Mouse (Mus musculus) bone marrow macrophage, adult 2 months (primary cell): ENCODE data around the gene Rbpjl. TPM values are rescaled to one million over a fixed set of nuclear protein-coding genes. Genes with fewer than 3 reads are reported as not detected.
A peak's percentile ranks its signal among the peaks of the same experiment; 100 is the strongest.

ENCODE experiments used
- H3K27ac ChIP-seq: 2 replicates; pipeline ENCODE4 v1.5.1; 2012; ENCODE audit warnings: low read depth, low read length; ENCODE audit not compliant: insufficient read depth
- H3K4me1 ChIP-seq: 2 replicates; pipeline ENCODE4 v1.6.1; 2012; ENCODE audit warnings: low read length; ENCODE audit not compliant: control insufficient read depth, insufficient read depth
- H3K4me3 ChIP-seq: 2 replicates; pipeline ENCODE4 v1.5.1; 2012; ENCODE audit warnings: mild to moderate bottlenecking, low read length, moderate library complexity; ENCODE audit not compliant: insufficient read depth
- CTCF ChIP-seq: IDR thresholded peaks from 2 replicates; pipeline ENCODE4 v1.5.1; 2012; ENCODE audit warnings: low read depth, mild to moderate bottlenecking, low read length, moderate library complexity
- POLR2A ChIP-seq: IDR thresholded peaks from 2 replicates; pipeline ENCODE4 v1.6.1; 2012; ENCODE audit warnings: mild to moderate bottlenecking, low read depth, low read length, borderline replicate concordance
- polyA plus RNA-seq: library from polyadenylated mRNA; stranded (reverse); fragments of >200 nt; gene quantifications from 2 replicates; pipeline ENCODE4 v1.2.4, GENCODE M21; 2012; ENCODE audit not compliant: missing spikeins, insufficient read depth, insufficient read length

Rbpjl gene
- polyA plus RNA-seq, 1 experiment, result not detected

- no peak overlapping the region for H3K27ac ChIP-seq
- H3K4me1 ChIP-seq, result peaks cover 14% of the 10 kb centered on the region
- TF ChIP-seq POLR2A, result no peak
- H3K4me3 ChIP-seq, result no peak overlapping the region
Measured at GRCm38 (mm10) chr2:164372408-164373053, 30.4 kb upstream of the Rbpjl start.

GRCm38 (mm10) chr2:164373187-164373586, 29.8 kb upstream of the Rbpjl start:
- Histone ChIP-seq H3K27ac (no peak overlapping the region), H3K4me3 (no peak overlapping the region), H3K4me1 (peaks cover 14% of the 10 kb centered on the region)
- no peak for TF ChIP-seq CTCF
- TF ChIP-seq POLR2A, result no peak

DNA sequence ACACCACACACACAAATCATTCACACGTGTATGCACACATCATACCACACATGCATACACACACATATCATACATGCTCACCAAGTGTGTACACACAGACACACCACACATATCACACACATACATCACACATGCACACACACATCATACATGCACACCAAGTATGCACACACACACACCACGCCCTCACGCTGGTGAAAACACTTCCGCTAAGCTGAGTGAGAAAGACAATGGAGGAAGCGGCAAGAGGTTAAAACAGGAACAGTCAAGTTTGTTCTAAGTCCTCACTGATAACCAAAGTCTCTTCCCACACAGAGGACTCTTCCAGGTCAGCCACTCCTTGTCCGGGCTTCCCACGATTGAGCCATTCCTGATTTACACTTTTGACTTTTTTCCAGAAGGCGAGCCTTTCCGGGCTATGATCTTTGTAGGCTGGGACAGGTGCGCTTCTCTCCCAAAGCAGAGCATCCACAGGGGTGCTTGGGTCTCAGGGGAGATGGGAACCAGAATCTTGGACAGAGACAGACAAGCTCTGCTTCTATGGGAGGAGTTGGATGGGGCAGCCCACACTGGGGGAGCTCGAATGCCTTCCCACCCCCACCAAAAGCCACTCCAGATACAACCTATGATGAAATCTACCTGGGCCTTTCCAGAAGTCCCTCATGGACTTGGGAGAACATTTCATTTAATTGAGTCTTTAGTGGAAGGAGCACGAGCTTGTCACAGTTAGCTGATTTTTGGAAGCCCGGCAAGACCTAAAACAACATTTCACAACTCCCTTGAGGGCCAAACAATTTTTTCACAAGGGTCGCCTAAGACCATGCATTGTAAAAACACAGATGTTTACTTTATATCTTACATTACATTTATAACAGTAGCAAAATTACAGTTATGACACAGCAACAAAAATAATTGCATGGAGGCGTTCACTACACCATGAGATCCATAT, 25.2 kb upstream of the Rbpjl start:
- Histone ChIP-seq H3K27ac (no peak overlapping the region), H3K4me1 (peaks cover 10% of the 10 kb centered on the region), H3K4me3 (no peak overlapping the region)
- TF ChIP-seq POLR2A (no peak), CTCF (no peak)

DNA sequence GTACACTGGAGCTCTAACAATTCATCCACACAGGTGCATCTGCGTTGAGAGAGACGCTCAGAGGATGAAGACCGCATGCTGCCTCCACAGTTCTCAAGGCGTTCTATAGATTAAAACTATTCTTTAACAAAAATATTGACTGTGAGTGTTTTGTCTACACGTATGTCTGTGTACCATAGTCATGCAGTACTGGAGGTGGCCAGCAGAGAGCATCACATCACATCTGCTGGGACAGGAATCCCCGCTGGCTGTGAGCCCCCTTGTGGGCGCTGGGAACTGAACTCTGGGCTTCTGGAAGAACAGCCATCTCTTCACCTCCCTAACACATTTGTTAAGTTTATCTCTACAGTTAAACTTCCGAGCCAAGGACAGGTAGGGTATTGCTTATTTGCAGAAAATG, 21.2 kb upstream of the Rbpjl start:
- no peak overlapping the region for H3K27ac ChIP-seq
- peaks cover 13% of the 10 kb centered on the region for H3K4me1 ChIP-seq
- no peak overlapping the region for H3K4me3 ChIP-seq
- TF ChIP-seq POLR2A (no peak), CTCF (no peak)

- Histone ChIP-seq H3K4me1 (peaks cover 13% of the 10 kb centered on the region), H3K4me3 (no peak overlapping the region), H3K27ac (no peak overlapping the region)
- TF ChIP-seq POLR2A (no peak), CTCF (no peak)
Measured at GRCm38 (mm10) chr2:164382971-164383370, 20.0 kb upstream of the Rbpjl start.

DNA sequence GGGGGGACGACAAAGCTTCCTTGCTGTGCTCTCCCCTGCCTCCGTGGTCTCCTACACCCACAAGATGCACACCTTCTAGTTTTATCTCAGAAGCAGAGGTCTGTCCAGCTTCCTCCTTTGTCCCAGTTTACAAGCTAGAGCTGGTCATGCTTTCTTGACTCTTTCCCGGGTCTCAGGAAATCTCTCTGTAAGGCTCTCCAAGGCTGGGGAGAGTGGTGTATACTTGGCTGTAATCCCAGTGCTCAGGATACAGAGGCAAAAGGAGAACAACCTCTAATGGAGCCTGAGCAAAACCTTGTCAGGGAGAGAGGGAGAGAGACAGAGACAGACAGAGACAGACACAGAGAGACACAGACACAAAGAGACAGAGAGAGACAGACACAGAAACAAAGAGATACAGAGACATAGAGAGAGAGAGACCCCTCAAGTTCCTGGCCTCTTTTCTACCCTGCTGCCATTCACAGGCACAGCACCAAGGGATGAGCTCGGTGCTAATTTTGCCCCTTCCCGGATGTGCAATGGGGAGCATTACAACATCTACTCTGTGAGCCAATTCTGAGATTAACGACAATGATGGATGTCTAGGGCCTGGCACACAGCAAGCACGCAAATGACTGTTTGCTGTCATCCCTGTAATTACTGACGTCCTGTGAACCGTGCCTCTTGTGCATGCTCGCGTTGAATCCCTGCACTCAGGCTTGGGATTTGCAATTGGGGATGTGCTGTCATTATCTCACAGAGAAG, 19.1 kb upstream of the Rbpjl start:
- H3K4me3 ChIP-seq, result no peak overlapping the region
- TF ChIP-seq POLR2A (no peak), CTCF (no peak)
- peaks cover 13% of the 10 kb centered on the region for H3K4me1 ChIP-seq
- no peak overlapping the region for H3K27ac ChIP-seq

DNA sequence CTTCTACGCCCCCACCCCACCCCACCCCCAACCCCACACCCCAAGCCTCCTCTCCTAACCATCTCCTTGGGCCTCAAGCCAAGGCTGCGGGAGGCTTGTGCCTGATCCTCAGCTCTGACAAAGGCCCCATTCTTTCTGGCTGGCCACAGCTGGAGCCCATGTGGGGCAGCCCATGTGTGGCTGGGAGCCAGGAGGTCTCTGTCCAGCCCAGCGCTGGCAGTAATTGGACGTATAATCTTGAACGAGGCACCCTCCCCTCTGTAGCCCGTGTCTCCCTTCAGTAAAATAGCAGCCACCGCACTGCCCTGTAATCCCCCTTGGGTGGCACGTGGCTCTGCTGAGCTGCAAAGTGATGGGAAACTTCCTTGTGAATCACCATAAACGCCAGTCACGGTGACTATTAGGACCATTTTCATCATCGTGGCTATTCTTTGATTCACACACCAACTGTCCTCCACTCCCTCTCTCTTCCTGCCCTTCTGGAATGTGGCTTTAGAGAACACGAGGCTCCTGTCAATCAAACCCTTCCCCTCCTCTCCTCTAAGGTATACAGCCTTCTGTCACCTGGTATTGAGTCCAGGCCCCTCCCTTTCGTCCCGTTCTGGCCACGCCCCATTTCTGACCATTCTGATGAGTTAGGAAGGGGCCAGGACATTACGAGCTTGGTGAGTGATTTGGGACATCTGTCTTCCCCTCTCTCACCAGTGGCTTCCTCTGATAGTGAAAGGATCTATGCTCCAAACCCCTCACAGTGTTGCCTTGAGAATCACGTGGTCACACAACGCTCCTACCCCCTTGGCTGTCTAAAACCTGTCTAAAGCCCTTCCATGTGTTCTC, 16.8 kb upstream of the Rbpjl start:
- Histone ChIP-seq H3K4me3 (no peak overlapping the region), H3K4me1 (peaks cover 13% of the 10 kb centered on the region), H3K27ac (no peak overlapping the region)
- TF ChIP-seq CTCF (no peak), POLR2A (no peak)

- peak; percentile 73 for TF ChIP-seq CTCF
- no peak for TF ChIP-seq POLR2A
- peaks cover 13% of the 10 kb centered on the region for H3K4me1 ChIP-seq
- H3K27ac ChIP-seq, result no peak overlapping the region
- no peak overlapping the region for H3K4me3 ChIP-seq
Measured at GRCm38 (mm10) chr2:164386953-164387352, 16.0 kb upstream of the Rbpjl start.

DNA sequence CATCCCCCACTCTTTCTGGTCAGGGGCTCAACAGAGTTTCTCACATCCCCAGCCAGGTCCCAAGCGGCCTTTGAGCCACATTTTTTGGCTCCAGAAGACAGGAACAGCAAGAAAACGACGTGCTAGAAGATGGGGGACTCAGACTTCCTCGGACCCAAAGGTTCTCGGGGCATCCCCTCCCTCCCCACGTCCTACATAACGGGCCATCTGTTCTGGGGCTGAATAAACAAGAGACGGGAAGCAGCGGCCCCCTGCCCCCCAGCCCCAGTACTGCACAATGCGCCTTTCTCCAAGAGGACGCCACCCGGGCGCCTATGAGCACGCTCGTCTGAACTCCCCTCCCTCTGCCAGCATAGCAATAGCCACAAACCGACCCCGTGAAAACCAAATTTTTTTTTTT, 13.9 kb upstream of the Rbpjl start, which contains the start of gene Slpi:
Gene Slpi, minus strand, starts transcription at position 76 of the 400 bp plus-strand sequence.
- Histone ChIP-seq H3K4me3 (peak within 1 kb of the TSS; percentile 57), H3K4me1 (peaks cover 2% of the 10 kb centered on the region), H3K27ac (no peak within 1 kb of the TSS)
- TF ChIP-seq CTCF (no peak), POLR2A (no peak)
